Mouse (Mus musculus) midbrain, postnatal 0 days (tissue): ENCODE results near the gene Lamb3. TPM values are rescaled to one million over a fixed set of nuclear protein-coding genes. Genes with fewer than 3 reads are reported as not detected.

Experiments used
- ATAC-seq: fragments of 200-750 bp; cut with Nextera tagmentation; 2 replicates; pipeline ENCODE4 v1.8.0; 2017; ENCODE audit warnings: moderate number of reproducible peaks, mild to moderate bottlenecking, moderate TSS enrichment, moderate library complexity; ENCODE audit not compliant: low FRiP score
- DNase-seq: peaks from one replicate; pipeline ENCODE4 v3.0.0-alpha.2; 2015; ENCODE audit warnings: low spot score
- H3K27ac ChIP-seq: fragments of 300-500 bp; sonication (generic); 2 replicates; pipeline ENCODE4 v1.5.1; 2014; ENCODE audit warnings: low read depth, mild to moderate bottlenecking, low read length, mixed read lengths
- H3K27me3 ChIP-seq: fragments of 300-500 bp; sonication (generic); 2 replicates; pipeline ENCODE4 v1.6.1; 2014; ENCODE audit warnings: low read length, control low read depth, mixed read lengths; ENCODE audit not compliant: insufficient read depth
- H3K36me3 ChIP-seq: fragments of 300-500 bp; sonication (generic); 2 replicates; pipeline ENCODE4 v1.6.1; 2014; ENCODE audit warnings: low read length, control low read depth, mixed read lengths; ENCODE audit not compliant: insufficient read depth
- H3K4me1 ChIP-seq: fragments of 300-500 bp; sonication (generic); 2 replicates; pipeline ENCODE4 v1.6.1; 2014; ENCODE audit warnings: mild to moderate bottlenecking, control low read depth, antibody characterized with exemption, low read length, mixed read lengths; ENCODE audit not compliant: insufficient read depth
- H3K4me2 ChIP-seq: fragments of 300-500 bp; sonication (generic); 2 replicates; pipeline ENCODE4 v1.6.1; 2014; ENCODE audit warnings: low read depth, mild to moderate bottlenecking, low read length, mixed read lengths; ENCODE audit not compliant: poor library complexity, severe bottlenecking
- H3K4me3 ChIP-seq: fragments of 300-500 bp; sonication (generic); 2 replicates; pipeline ENCODE4 v1.5.1; 2014; ENCODE audit warnings: low read depth, mild to moderate bottlenecking, low read length, moderate library complexity
- H3K9ac ChIP-seq: fragments of 300-500 bp; sonication (generic); replicated peaks from 2 replicates; pipeline ENCODE4 v1.6.1; 2014; ENCODE audit warnings: mild to moderate bottlenecking, low read length, moderate library complexity, mixed read lengths; ENCODE audit not compliant: poor library complexity, severe bottlenecking
- H3K9me3 ChIP-seq: fragments of 300-500 bp; sonication (generic); 2 replicates; pipeline ENCODE4 v1.6.1; 2016; ENCODE audit warnings: low read length, control low read depth
- CTCF ChIP-seq: IDR thresholded peaks from 2 replicates; pipeline ENCODE4 v1.5.1; 2016; ENCODE audit warnings: antibody characterized with exemption, mild to moderate bottlenecking
- WGBS: fragments of 180-500 bp; shearing (Covaris S2); extraction: QIAGEN DNeasy Blood & Tissue Kit; methylation state at CpG from one replicate; pipeline ENCODE4 v1.1.7; 2014; 5-methylcytosine and 5-hydroxymethylcytosine counted together
- polyA plus RNA-seq: library from polyadenylated mRNA; unstranded; fragments of >200 nt; fragmentation: Nextera tagmentation; extraction: Ambion mirVana; gene quantifications from 2 replicates; pipeline ENCODE4 v1.2.1, GENCODE M21; 2015
- total RNA-seq: library from RNA; depleted of rRNA; stranded (reverse); fragments of >200 nt; gene quantifications from 2 replicates; pipeline ENCODE4 v1.2.3, GENCODE M21; 2014

Lamb3 gene
- total and polyA plus RNA-seq, 2 experiments from 2014 or later: 0.82 to 1.4 TPM

- peak; percentile 65 for DNase-seq
Measured at GRCm38 (mm10) chr1:193169856-193170255, 37.6 kb upstream of the Lamb3 start.

GRCm38 (mm10) chr1:193172991-193173809, 34.3 kb upstream of the Lamb3 start:
- DNase-seq (peak; percentile 99), ATAC-seq (peak; percentile 99)
- H3K4me2 ChIP-seq: peak overlapping the region; percentile 71
- WGBS: under 1% methylated on average over 48 of the region's 48 CpGs
- peaks cover 8% of the 10 kb centered on the region for H3K4me1 ChIP-seq
- no peaks in the 10 kb centered on the region for H3K9me3 ChIP-seq
- peak overlapping the region; percentile 81 for H3K9ac ChIP-seq
- peak; percentile 25 for TF ChIP-seq CTCF
- H3K4me3 ChIP-seq: peak overlapping the region; percentile 67
- H3K36me3 ChIP-seq: no peaks in the 10 kb centered on the region
- no peaks in the 10 kb centered on the region for H3K27me3 ChIP-seq
- H3K27ac ChIP-seq: peak overlapping the region; percentile 85

More at GRCm38 (mm10) chr1:193169856-193170255, 37.6 kb upstream of the Lamb3 start:
- ATAC-seq: no peak
- 69% methylated on average over 2 of the region's 2 CpGs for WGBS
- no peak overlapping the region for H3K9ac ChIP-seq
- no peak for TF ChIP-seq CTCF
- no peaks in the 10 kb centered on the region for H3K36me3 ChIP-seq
- H3K9me3 ChIP-seq: no peaks in the 10 kb centered on the region
- H3K4me1 ChIP-seq: peaks cover 8% of the 10 kb centered on the region; the same call in 1 of the 2 replicates
- no peaks in the 10 kb centered on the region for H3K27me3 ChIP-seq
- H3K4me3 ChIP-seq: no peak overlapping the region
- no peak overlapping the region for H3K4me2 ChIP-seq
- H3K27ac ChIP-seq: no peak overlapping the region

- Histone ChIP-seq H3K4me1 (peaks cover 8% of the 10 kb centered on the region), H3K9ac (peak overlapping the region; percentile 81), H3K4me2 (peak overlapping the region; percentile 71), H3K27me3 (no peaks in the 10 kb centered on the region), H3K36me3 (no peaks in the 10 kb centered on the region), H3K9me3 (no peaks in the 10 kb centered on the region), H3K4me3 (peak overlapping the region; percentile 67), H3K27ac (peak overlapping the region; percentile 85)
- no peak for DNase-seq
- TF ChIP-seq CTCF: no peak
- no peak for ATAC-seq
- 19% methylated on average over 9 of the region's 9 CpGs for WGBS
Measured at GRCm38 (mm10) chr1:193173810-193174129, 33.7 kb upstream of the Lamb3 start.

- no peak for ATAC-seq
- WGBS: 95% methylated on average over 13 of the region's 13 CpGs
- H3K27ac ChIP-seq: peak overlapping the region; percentile 85; the same call in 1 of the 2 replicates
Measured at GRCm38 (mm10) chr1:193174143-193174733, 33.3 kb upstream of the Lamb3 start.

GRCm38 (mm10) chr1:193181104-193181503, 26.4 kb upstream of the Lamb3 start:
- DNase-seq (no peak), ATAC-seq (no peak)
- no peak overlapping the region for H3K27ac ChIP-seq
- no peaks in the 10 kb centered on the region for H3K4me1 ChIP-seq
- no peak overlapping the region for H3K9ac ChIP-seq
- TF ChIP-seq CTCF: no peak
- H3K27me3 ChIP-seq: no peaks in the 10 kb centered on the region
- H3K36me3 ChIP-seq: no peaks in the 10 kb centered on the region
- H3K4me3 ChIP-seq: no peak overlapping the region
- H3K9me3 ChIP-seq: no peaks in the 10 kb centered on the region
- 84% methylated on average over 3 of the region's 3 CpGs for WGBS
- no peak overlapping the region for H3K4me2 ChIP-seq

More at GRCm38 (mm10) chr1:193174143-193174733, 33.3 kb upstream of the Lamb3 start:
- no peak for TF ChIP-seq CTCF
- H3K9me3 ChIP-seq: no peaks in the 10 kb centered on the region
- H3K36me3 ChIP-seq: no peaks in the 10 kb centered on the region
- H3K9ac ChIP-seq: peak overlapping the region; percentile 81; the same call in 1 of the 2 replicates
- H3K27me3 ChIP-seq: no peaks in the 10 kb centered on the region
- H3K4me1 ChIP-seq: peaks cover 8% of the 10 kb centered on the region
- H3K4me3 ChIP-seq: peak overlapping the region; percentile 67
- peak overlapping the region; percentile 71 for H3K4me2 ChIP-seq
- no peak for DNase-seq

- ATAC-seq (no peak), DNase-seq (no peak)
- Histone ChIP-seq H3K4me1 (no peaks in the 10 kb centered on the region), H3K4me3 (no peak overlapping the region), H3K36me3 (no peaks in the 10 kb centered on the region), H3K4me2 (no peak overlapping the region), H3K9me3 (no peaks in the 10 kb centered on the region), H3K9ac (no peak overlapping the region), H3K27me3 (no peaks in the 10 kb centered on the region), H3K27ac (no peak overlapping the region)
- TF ChIP-seq CTCF: no peak
- 91% methylated on average over 6 of the region's 6 CpGs for WGBS
Measured at GRCm38 (mm10) chr1:193188257-193188656, 19.2 kb upstream of the Lamb3 start.
